Mouse (Mus musculus): ENCODE results near the gene Kdelc1. TPM values are rescaled to one million over a fixed set of nuclear protein-coding genes. Genes with fewer than 3 reads are reported as not detected.

Gene Kdelc1
- polyA plus RNA-seq, 1 experiment from 2014 or later = 52.1 TPM

- peak within 1 kb of the TSS; percentile 93 for H3K27ac ChIP-seq (ENCODE audit: low read length)
- H3K9me3 ChIP-seq (replicated peaks; ENCODE audit: control insufficient read depth, low read length) = no peaks in the 10 kb centered on the region
- H3K9ac ChIP-seq (ENCODE audit: low read length) = peak within 1 kb of the TSS; percentile 87
- under 1% methylated on average over 55 of the region's 55 CpGs for WGBS
- H3K4me1 ChIP-seq (ENCODE audit: control insufficient read depth, insufficient read depth, low read length) = peaks cover 6% of the 10 kb centered on the region
- peak within 1 kb of the TSS; percentile 90 for H3K4me3 ChIP-seq (replicated peaks; ENCODE audit: low read length)
- H3K27me3 ChIP-seq (ENCODE audit: control insufficient read depth, insufficient read depth, low read length) = no peaks in the 10 kb centered on the region
- ATAC-seq (ENCODE audit: insufficient read depth, low FRiP score) = peak; percentile 98
- H3K36me3 ChIP-seq (ENCODE audit: control insufficient read depth, insufficient read depth, low read length) = 0 out of 2 replicates have a peak, but pooled peaks cover 3% of the 10 kb centered on the region
- peak within 1 kb of the TSS; percentile 65 for H3K4me2 ChIP-seq (ENCODE audit: low read depth, low read length)
These were observed 16.3 kb downstream of the Kdelc1 start, which contains the start of gene Tex30 for GRCm38 (mm10) chr1:44102259-44102717. TSS of gene Tex30 (minus strand) at chr1:44102441.

- H3K4me2 ChIP-seq (ENCODE audit: low read depth, low read length) = peak overlapping the region; percentile 65
- H3K4me1 ChIP-seq (ENCODE audit: control insufficient read depth, insufficient read depth, low read length) = peaks cover 6% of the 10 kb centered on the region
- WGBS = under 1% methylated on average over 55 of the region's 55 CpGs
- peak overlapping the region; percentile 93 for H3K27ac ChIP-seq (ENCODE audit: low read length)
- ATAC-seq (ENCODE audit: insufficient read depth, low FRiP score) = peak; percentile 78
- peak overlapping the region; percentile 90 for H3K4me3 ChIP-seq (replicated peaks; ENCODE audit: low read length)
- 0 out of 2 replicates have a peak, but pooled peaks cover 3% of the 10 kb centered on the region for H3K36me3 ChIP-seq (ENCODE audit: control insufficient read depth, insufficient read depth, low read length)
- H3K27me3 ChIP-seq (ENCODE audit: control insufficient read depth, insufficient read depth, low read length) = no peaks in the 10 kb centered on the region
- peak overlapping the region; percentile 87 for H3K9ac ChIP-seq (ENCODE audit: low read length)
- no peaks in the 10 kb centered on the region for H3K9me3 ChIP-seq (replicated peaks; ENCODE audit: control insufficient read depth, low read length)
These were observed 17.0 kb downstream of the Kdelc1 start for GRCm38 (mm10) chr1:44101448-44102225.

GRCm38 (mm10) chr1:44064625-44065024, 54.0 kb downstream of the Kdelc1 start:
- H3K36me3 ChIP-seq (ENCODE audit: control insufficient read depth, insufficient read depth, low read length) = no peaks in the 10 kb centered on the region
- no peaks in the 10 kb centered on the region for H3K9me3 ChIP-seq (replicated peaks; ENCODE audit: control insufficient read depth, low read length)
- no peak overlapping the region for H3K27ac ChIP-seq (ENCODE audit: low read length)
- no peak overlapping the region for H3K4me3 ChIP-seq (replicated peaks; ENCODE audit: low read length)
- H3K9ac ChIP-seq (ENCODE audit: low read length) = no peak overlapping the region
- no peak for ATAC-seq (ENCODE audit: insufficient read depth, low FRiP score)
- no peaks in the 10 kb centered on the region for H3K4me1 ChIP-seq (ENCODE audit: control insufficient read depth, insufficient read depth, low read length)
- no peaks in the 10 kb centered on the region for H3K27me3 ChIP-seq (ENCODE audit: control insufficient read depth, insufficient read depth, low read length)
- WGBS = 0% methylated on average over 1 of the region's 1 CpGs
- no peak overlapping the region for H3K4me2 ChIP-seq (ENCODE audit: low read depth, low read length)

GRCm38 (mm10) chr1:44063439-44063838, 55.2 kb downstream of the Kdelc1 start:
- Histone ChIP-seq H3K9ac (ENCODE audit: low read length) (no peak overlapping the region), H3K9me3 (replicated peaks; ENCODE audit: control insufficient read depth, low read length) (no peaks in the 10 kb centered on the region), H3K27ac (ENCODE audit: low read length) (no peak overlapping the region), H3K36me3 (ENCODE audit: control insufficient read depth, insufficient read depth, low read length) (no peaks in the 10 kb centered on the region), H3K4me3 (replicated peaks; ENCODE audit: low read length) (no peak overlapping the region), H3K27me3 (ENCODE audit: control insufficient read depth, insufficient read depth, low read length) (no peaks in the 10 kb centered on the region), H3K4me1 (ENCODE audit: control insufficient read depth, insufficient read depth, low read length) (no peaks in the 10 kb centered on the region), H3K4me2 (ENCODE audit: low read depth, low read length) (no peak overlapping the region)
- WGBS = 94% methylated on average over 6 of the region's 6 CpGs
- ATAC-seq (ENCODE audit: insufficient read depth, low FRiP score) = no peak

- Histone ChIP-seq H3K4me3 (replicated peaks; ENCODE audit: low read length) (no peak within 1 kb of the TSS), H3K9me3 (replicated peaks; ENCODE audit: control insufficient read depth, low read length) (no peaks in the 10 kb centered on the region), H3K36me3 (ENCODE audit: control insufficient read depth, insufficient read depth, low read length) (no peaks in the 10 kb centered on the region), H3K27me3 (ENCODE audit: control insufficient read depth, insufficient read depth, low read length) (no peaks in the 10 kb centered on the region), H3K27ac (ENCODE audit: low read length) (no peak within 1 kb of the TSS), H3K4me1 (ENCODE audit: control insufficient read depth, insufficient read depth, low read length) (no peaks in the 10 kb centered on the region), H3K4me2 (ENCODE audit: low read depth, low read length) (no peak within 1 kb of the TSS), H3K9ac (ENCODE audit: low read length) (no peak within 1 kb of the TSS)
- no peak for ATAC-seq (ENCODE audit: insufficient read depth, low FRiP score)
- whole genome bisulfite sequencing = 88% methylated on average over 2 of the region's 2 CpGs
These were observed 56.8 kb downstream of the Kdelc1 start, which contains the start of gene Gm8251 for GRCm38 (mm10) chr1:44061836-44062235. TSS of gene Gm8251 (minus strand) at chr1:44061936.

- H3K36me3 ChIP-seq (ENCODE audit: control insufficient read depth, insufficient read depth, low read length) = no peaks in the 10 kb centered on the region
- WGBS = 82% methylated on average over 3 of the region's 3 CpGs
- H3K4me3 ChIP-seq (replicated peaks; ENCODE audit: low read length) = no peak overlapping the region
- H3K4me2 ChIP-seq (ENCODE audit: low read depth, low read length) = no peak overlapping the region
- no peak overlapping the region for H3K9ac ChIP-seq (ENCODE audit: low read length)
- no peaks in the 10 kb centered on the region for H3K9me3 ChIP-seq (replicated peaks; ENCODE audit: control insufficient read depth, low read length)
- H3K4me1 ChIP-seq (ENCODE audit: control insufficient read depth, insufficient read depth, low read length) = no peaks in the 10 kb centered on the region
- H3K27me3 ChIP-seq (ENCODE audit: control insufficient read depth, insufficient read depth, low read length) = no peaks in the 10 kb centered on the region
- no peak for ATAC-seq (ENCODE audit: insufficient read depth, low FRiP score)
- H3K27ac ChIP-seq (ENCODE audit: low read length) = no peak overlapping the region
These were observed 60.8 kb downstream of the Kdelc1 start for GRCm38 (mm10) chr1:44057805-44058204.

Other genes starting within 250 kb of the Kdelc1 start
- gene Tpp2, start 185.2 kb downstream of the Kdelc1 start, polyA plus RNA-seq (2015; fragmentation: Nextera tagmentation; extraction: Ambion mirVana) = 56.3 and 62.6 TPM in 2 replicates
- gene Mettl21c, start 98.8 kb downstream of the Kdelc1 start, polyA plus RNA-seq (2015; fragmentation: Nextera tagmentation; extraction: Ambion mirVana) = 0.30 and 0.32 TPM in 2 replicates
- gene Gm8251, start 56.9 kb downstream of the Kdelc1 start, polyA plus RNA-seq (2015; fragmentation: Nextera tagmentation; extraction: Ambion mirVana) = 0.05 and 0.09 TPM in 2 replicates
- 62.7 and 66.0 TPM in 2 replicates for gene Tex30, start 16.4 kb downstream of the Kdelc1 start, polyA plus RNA-seq (2015; fragmentation: Nextera tagmentation; extraction: Ambion mirVana)
- gene Bivm, start 149 bp upstream of the Kdelc1 start, polyA plus RNA-seq (2015; fragmentation: Nextera tagmentation; extraction: Ambion mirVana) = 17.6 TPM in 2 replicates
- 18.9 and 19.2 TPM in 2 replicates for gene Ercc5, start 28.9 kb upstream of the Kdelc1 start, polyA plus RNA-seq (2015; fragmentation: Nextera tagmentation; extraction: Ambion mirVana)
- 0.15 and 3.1 TPM in 2 replicates for gene Mettl21e, start 100.2 kb upstream of the Kdelc1 start, polyA plus RNA-seq (2015; fragmentation: Nextera tagmentation; extraction: Ambion mirVana)

All from stomach, embryonic 16.5 days (tissue).